Mouse (Mus musculus) liver, embryonic 14.5 days (tissue): ENCODE measurements around the gene Hexdc.
A peak's percentile ranks its signal among the peaks of the same experiment; 100 is the strongest.

Experiments
- CTCF ChIP-seq: IDR thresholded peaks from 2 replicates; pipeline ENCODE4 v1.5.1; 2016; ENCODE audit warnings: antibody characterized with exemption, low read depth, control low read depth
- EP300 ChIP-seq: IDR thresholded peaks from 2 replicates; pipeline ENCODE4 v1.6.1; 2016; ENCODE audit warnings: antibody characterized with exemption, low read depth

GRCm38 (mm10) chr11:121237345-121238128, 33.3 kb downstream of the Hexdc start:
- TF ChIP-seq CTCF, result peak; percentile 81
- TF ChIP-seq EP300, result no peak
